Comparison of ENCODE assay signal across 8 mouse cellular contexts in the genomic region with DNA sequence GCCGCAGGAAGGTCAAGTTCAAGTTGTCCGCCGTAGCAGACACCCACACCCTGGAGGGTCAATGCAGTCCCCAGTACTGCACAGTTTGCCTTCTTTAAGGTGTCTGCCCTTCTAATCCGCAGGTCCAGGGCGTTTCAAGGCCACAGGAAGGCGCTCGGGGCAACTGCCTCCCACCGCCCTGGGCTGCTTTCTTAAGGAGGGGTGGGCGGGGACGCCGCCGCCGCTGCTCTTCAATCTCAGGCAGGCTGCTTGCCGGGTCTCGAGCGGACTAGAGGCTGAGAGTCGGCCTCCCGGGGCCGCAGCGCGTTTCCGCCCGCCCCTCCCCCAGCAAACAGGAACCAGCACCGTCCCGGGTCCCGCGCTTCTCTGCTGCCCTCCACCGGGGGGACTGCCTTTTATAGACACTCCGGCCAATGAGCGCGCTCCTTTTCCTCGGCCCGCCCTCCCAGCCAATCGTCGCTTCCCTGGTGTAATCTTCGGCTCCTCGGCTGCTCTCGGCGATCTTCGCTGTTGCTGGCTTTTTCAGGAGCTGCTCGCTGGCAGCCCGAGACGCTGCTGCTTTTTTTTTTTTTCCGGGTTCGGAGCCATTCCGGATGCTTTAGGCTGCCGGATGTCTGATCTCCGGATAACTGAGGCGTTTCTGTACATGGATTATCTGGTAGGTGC. TPM values are rescaled to one million over a fixed set of nuclear protein-coding genes. Genes with fewer than 3 reads are reported as not detected.
DNase-seq lines count a peak whose midpoint lies in the region; ATAC-seq and TF ChIP-seq lines count a peak whose summit lies in the region.

A gene (plus strand): TSS at position 467 of the 666 bp plus-strand sequence.

- intact Hi-C loops in heart, postnatal 10 days (cut with DNase I), result loop anchor here (1.0 to 10.0 kb wide), 4 partner anchors 23 to 581 kb away; no protein-coding TSS in a partner anchor

- H3K36me3 ChIP-seq in E14TG2a.4 (ENCODE audit: insufficient read depth, low read length), result peaks cover 3% of the 10 kb centered on the region; the same call in 1 of the 2 replicates
- H3K36me3 ChIP-seq in forebrain, embryonic 13.5 days (ENCODE audit: poor library complexity, severe bottlenecking), result no peaks in the 10 kb centered on the region
- no peaks in the 10 kb centered on the region for H3K36me3 ChIP-seq in liver, postnatal 0 days (replicated peaks; ENCODE audit: insufficient read depth, low read length)
- H3K36me3 ChIP-seq in neural tube, embryonic 14.5 days (ENCODE audit: control insufficient read depth, insufficient read depth, low read length), result no peaks in the 10 kb centered on the region

- TF ChIP-seq EP300 in liver, postnatal 0 days (IDR thresholded peaks at IDR 0.05; ENCODE audit: low read depth), result 0 out of 2 replicates have a peak, but pooled peaks have one; percentile 15

- no peaks in the 10 kb centered on the region for H3K9me3 ChIP-seq in E14TG2a.4 (ENCODE audit: low read length)
- no peaks in the 10 kb centered on the region for H3K9me3 ChIP-seq in forebrain, embryonic 13.5 days (replicated peaks)
- no peaks in the 10 kb centered on the region for H3K9me3 ChIP-seq in liver, postnatal 0 days (ENCODE audit: low read length)
- no peaks in the 10 kb centered on the region for H3K9me3 ChIP-seq in neural tube, embryonic 14.5 days (ENCODE audit: control insufficient read depth, low read length)

- peak within 1 kb of the TSS; percentile 92 for H3K9ac ChIP-seq in forebrain, embryonic 13.5 days
- peak within 1 kb of the TSS; percentile 97 for H3K9ac ChIP-seq in liver, postnatal 0 days (replicated peaks)
- H3K9ac ChIP-seq in neural tube, embryonic 14.5 days (replicated peaks; ENCODE audit: low read depth, low read length), result peak within 1 kb of the TSS; percentile 78

- no peak for TF ChIP-seq CTCF in E14TG2a.4 (conservative IDR thresholded peaks at IDR 0.05; ENCODE audit: low read length)
- TF ChIP-seq CTCF in liver, postnatal 0 days (IDR thresholded peaks at IDR 0.05; ENCODE audit: low read depth), result peak; percentile 71

- peak within 1 kb of the TSS; percentile 92 for H3K27ac ChIP-seq in forebrain, embryonic 13.5 days
- peak within 1 kb of the TSS; percentile 94 for H3K27ac ChIP-seq in liver, postnatal 0 days (ENCODE audit: low read depth)
- H3K27ac ChIP-seq in neural tube, embryonic 14.5 days (ENCODE audit: low read depth, low read length), result peak within 1 kb of the TSS; percentile 88

- ATAC-seq in forebrain, embryonic 13.5 days, result peak; percentile 98
- peak; percentile 96 for ATAC-seq in liver, postnatal 0 days
- peak; percentile 99 for ATAC-seq in neural tube, embryonic 14.5 days (ENCODE audit: low read depth)

- WGBS in forebrain, embryonic 13.5 days, result under 1% methylated on average over 45 of the region's 49 CpGs
- WGBS in large intestine, adult 2 months, result under 1% methylated on average over 49 of the region's 49 CpGs
- 1% methylated on average over 44 of the region's 49 CpGs for WGBS in liver, postnatal 0 days (ENCODE audit: insufficient replicate concordance)
- WGBS in neural tube, embryonic 14.5 days, result under 1% methylated on average over 45 of the region's 49 CpGs

- peak; percentile 94 for DNase-seq in c-Kit-positive CD71-positive TER-119-positive erythroid progenitor cells, embryonic 14.5 days (ENCODE audit: low spot score)
- peak; percentile 99 for DNase-seq in heart, postnatal 10 days
- peak; percentile 83 for DNase-seq in large intestine, adult 2 months (ENCODE audit: low read depth, low spot score)
- DNase-seq in liver, postnatal 0 days, result peak; percentile 97
- peak; percentile 99 for DNase-seq in testis, postnatal 10 days (ENCODE audit: low spot score)

- H3K27me3 ChIP-seq in E14TG2a.4 (ENCODE audit: insufficient read depth, low read length), result no peaks in the 10 kb centered on the region
- no peaks in the 10 kb centered on the region for H3K27me3 ChIP-seq in forebrain, embryonic 13.5 days
- no peaks in the 10 kb centered on the region for H3K27me3 ChIP-seq in liver, postnatal 0 days (ENCODE audit: insufficient read depth, low read length)
- no peaks in the 10 kb centered on the region for H3K27me3 ChIP-seq in neural tube, embryonic 14.5 days (ENCODE audit: control insufficient read depth, insufficient read depth, low read length)

- H3K4me3 ChIP-seq in E14TG2a.4 (replicated peaks; ENCODE audit: low read length), result peak within 1 kb of the TSS; percentile 95
- peak within 1 kb of the TSS; percentile 75 for H3K4me3 ChIP-seq in forebrain, embryonic 13.5 days
- H3K4me3 ChIP-seq in liver, postnatal 0 days (ENCODE audit: low read depth, low read length), result peak within 1 kb of the TSS; percentile 96
- H3K4me3 ChIP-seq in neural tube, embryonic 14.5 days (ENCODE audit: low read depth, low read length), result peak within 1 kb of the TSS; percentile 48

- peaks cover 28% of the 10 kb centered on the region for H3K4me1 ChIP-seq in E14TG2a.4 (replicated peaks; ENCODE audit: low read depth, low read length)
- H3K4me1 ChIP-seq in forebrain, embryonic 13.5 days, result peaks cover 27% of the 10 kb centered on the region
- H3K4me1 ChIP-seq in liver, postnatal 0 days (ENCODE audit: insufficient read depth), result peaks cover 14% of the 10 kb centered on the region
- H3K4me1 ChIP-seq in neural tube, embryonic 14.5 days (ENCODE audit: control insufficient read depth, insufficient read depth, low read length), result peaks cover 7% of the 10 kb centered on the region; the same call in 1 of the 2 replicates

- peak within 1 kb of the TSS; percentile 80 for H3K4me2 ChIP-seq in forebrain, embryonic 13.5 days
- peak within 1 kb of the TSS; percentile 84 for H3K4me2 ChIP-seq in liver, postnatal 0 days (ENCODE audit: low read depth, low read length)
- peak within 1 kb of the TSS; percentile 61 for H3K4me2 ChIP-seq in neural tube, embryonic 14.5 days (ENCODE audit: low read depth, low read length)

RNA-seq across cellular contexts. Expression of the gene that starts here (rescaled TPM):
- polyA plus RNA-seq in forebrain, embryonic 13.5 days (2015; fragmentation: Nextera tagmentation; extraction: Ambion mirVana), result 17.8 and 18.3 TPM in 2 replicates
- total RNA-seq in heart, postnatal 10 days (2021), result 10 to 100 TPM; 15.9 to 18.0 TPM
- 2.5 and 3.6 TPM in 2 replicates for polyA plus RNA-seq in large intestine, adult 2 months (2012; rRNA removed)
- polyA plus RNA-seq in liver, postnatal 0 days (2015; fragmentation: Nextera tagmentation; extraction: Ambion mirVana), result 1.5 and 1.6 TPM in 2 replicates
- polyA plus RNA-seq in neural tube, embryonic 14.5 days (2014; fragmentation: Nextera tagmentation; extraction: Ambion mirVana), result 20.8 and 26.8 TPM in 2 replicates

Comparison
In these comparisons a context has a peak if more than half of its experiments do, and no peak if none do; other contexts are left out.
1. Peak in every context shown above with its lines: DNase-seq, ATAC-seq, H3K4me3 ChIP-seq and H3K27ac ChIP-seq.